Mouse (Mus musculus) lung, postnatal 14 days (tissue): ENCODE measurements at regions not wholly inside any gene's neighbourhood (a gene's known extent, or its start where the extent isn't known, plus 50 kb on each side); places are given as distances from the start of the nearest gene placed in this dataset.

Source experiments
- DNase-seq: peaks from one replicate; pipeline ENCODE4 v3.0.0; 2021

- DNase-seq: no peak
Measured at GRCm38 (mm10) chr11:8148485-8148825, 515.9 kb downstream of the Tns3 start.

GRCm38 (mm10) chr11:8147790-8148484, 516.4 kb downstream of the Tns3 start:
- no peak for DNase-seq

- DNase-seq: peak; percentile 8
Measured at GRCm38 (mm10) chr11:8137366-8137765, 527.0 kb downstream of the Tns3 start.

- no peak for DNase-seq
Measured at GRCm38 (mm10) chr11:8136666-8137065, 527.7 kb downstream of the Tns3 start.

- no peak for DNase-seq
Measured at GRCm38 (mm10) chr11:8109286-8109685, 555.0 kb downstream of the Tns3 start.

- no peak for DNase-seq
Measured at GRCm38 (mm10) chr11:8101091-8101490, 563.2 kb downstream of the Tns3 start.

- no peak for DNase-seq
Measured at GRCm38 (mm10) chr11:8084328-8084727, 580.0 kb downstream of the Tns3 start.

GRCm38 (mm10) chr11:8082811-8083210, 581.5 kb downstream of the Tns3 start:
- DNase-seq: no peak

GRCm38 (mm10) chr11:8073321-8073720, 591.0 kb downstream of the Tns3 start:
- DNase-seq: no peak

GRCm38 (mm10) chr11:8068873-8069272, 595.5 kb downstream of the Tns3 start:
- no peak for DNase-seq

- DNase-seq: no peak
Measured at GRCm38 (mm10) chr11:8067330-8067729, 597.0 kb downstream of the Tns3 start.

- DNase-seq: no peak
Measured at GRCm38 (mm10) chr11:8065811-8066210, 598.5 kb downstream of the Tns3 start.

- DNase-seq: no peak
Measured at GRCm38 (mm10) chr11:8065086-8065485, 599.2 kb downstream of the Tns3 start.

- DNase-seq: no peak
Measured at GRCm38 (mm10) chr11:8061989-8062388, 602.3 kb downstream of the Tns3 start.

- DNase-seq: no peak
Measured at GRCm38 (mm10) chr11:8061573-8061972, 602.8 kb downstream of the Tns3 start.

GRCm38 (mm10) chr11:8051499-8051898, 612.8 kb downstream of the Tns3 start:
- no peak for DNase-seq

GRCm38 (mm10) chr11:8045086-8045485, 619.2 kb downstream of the Tns3 start:
- no peak for DNase-seq

- no peak for DNase-seq
Measured at GRCm38 (mm10) chr11:8030119-8030518, 634.2 kb downstream of the Tns3 start.

- no peak for DNase-seq
Measured at GRCm38 (mm10) chr11:8007801-8008200, 656.5 kb downstream of the Tns3 start.

- no peak for DNase-seq
Measured at GRCm38 (mm10) chr11:7981031-7981430, 683.3 kb downstream of the Tns3 start.

- no peak for DNase-seq
Measured at GRCm38 (mm10) chr11:7975845-7976244, 688.5 kb downstream of the Tns3 start.

- no peak for DNase-seq
Measured at GRCm38 (mm10) chr11:7949931-7950330, 714.4 kb downstream of the Tns3 start.

- no peak for DNase-seq
Measured at GRCm38 (mm10) chr11:7949201-7949875, 715.0 kb downstream of the Tns3 start.

GRCm38 (mm10) chr11:7944956-7945515, 719.3 kb downstream of the Tns3 start:
- peak; percentile 8 for DNase-seq
